Mouse (Mus musculus) macrophage (primary cell): ENCODE measurements around the gene Tcaf1. TPM values are rescaled to one million over a fixed set of nuclear protein-coding genes. Genes with fewer than 3 reads are reported as not detected.
A peak's percentile ranks its signal among the peaks of the same experiment; 100 is the strongest.

Source experiments
- H3K27ac ChIP-seq: fragments of 350-480 bp; formaldehyde crosslinking; 2 replicates; pipeline ENCODE4 v1.9.0; 2021
- H3K36me3 ChIP-seq: fragments of 350-480 bp; formaldehyde crosslinking; 2 replicates; pipeline ENCODE4 v1.9.0; 2021; ENCODE audit errors: inconsistent target
- H3K4me3 ChIP-seq: fragments of 350-480 bp; formaldehyde crosslinking; 2 replicates; pipeline ENCODE4 v1.9.0; 2021; ENCODE audit errors: inconsistent target
- H3K79me2 ChIP-seq: fragments of 350-480 bp; formaldehyde crosslinking; 2 replicates; pipeline ENCODE4 v1.9.0; 2021; ENCODE audit errors: inconsistent target
- WGBS: methylation state at CpG from one replicate; pipeline ENCODE4 v1.1.7; 2026; ENCODE audit warnings: inconsistent platforms; ENCODE audit not compliant: missing documents; 5-methylcytosine and 5-hydroxymethylcytosine counted together
- polyA plus RNA-seq: library from polyadenylated mRNA; stranded (reverse); fragments of 250-400 nt; gene quantifications from 3 replicates; pipeline ENCODE4 v1.2.4, GENCODE M21; 2018; ENCODE audit warnings: inconsistent platforms
- total RNA-seq, 78 experiments: library from RNA; depleted of rRNA; stranded (reverse); fragments of 250-400 nt; gene quantifications; 1 replicate in 9 of 78; 2 replicates in 24 of 78; 3 replicates in 43 of 78; 4 replicates in 2 of 78; pipeline ENCODE4 v1.2.4; 2018; ENCODE audit warnings: inconsistent platforms in 56 of 78

Gene Tcaf1
- total RNA-seq (2018; cell fraction: chromatin; rRNA removed): 1 to 10 TPM in 12 of 26 experiments, under 1 TPM in 13, not detected in 1; 0.25 to 3.9 (median 0.85) TPM
- under 1 TPM; 0.14 to 0.84 (median 0.31) TPM for total RNA-seq (2018; cell fraction: cytosol; rRNA removed)
- total RNA-seq (2018; cell fraction: nucleus; rRNA removed): 1 to 10 TPM in 7 of 26 experiments, under 1 TPM in 17, not detected in 2; 0.21 to 2.0 (median 0.61) TPM
- 0.69 to 0.89 TPM (median 0.70 TPM) in 3 replicates for polyA plus RNA-seq

- Histone ChIP-seq H3K79me2 (no peaks in the 10 kb centered on the region), H3K27ac (no peak within 1 kb of the TSS), H3K36me3 (no peaks in the 10 kb centered on the region), H3K4me3 (no peak within 1 kb of the TSS)
- whole genome bisulfite sequencing: 32% methylated on average over 27 of the region's 28 CpGs
Measured at GRCm38 (mm10) chr6:42709291-42710211, at the start of gene Tcaf1. Gene Tcaf1 (minus strand): TSS chr6:42710088.

- no peak within 1 kb of the TSS for H3K27ac ChIP-seq
- no peaks in the 10 kb centered on the region for H3K79me2 ChIP-seq
- no peaks in the 10 kb centered on the region for H3K36me3 ChIP-seq
- WGBS: 67% methylated on average over 1 of the region's 1 CpGs
- H3K4me3 ChIP-seq: no peak within 1 kb of the TSS
Measured at GRCm38 (mm10) chr6:42756104-42756503, 46.2 kb upstream of the Tcaf1 start, which contains the start of gene Olfr38. Gene Olfr38 (plus strand): TSS chr6:42756404.

GRCm38 (mm10) chr6:42747846-42748245 lies 38.0 kb upstream of the Tcaf1 start:
- Histone ChIP-seq H3K79me2 (no peaks in the 10 kb centered on the region), H3K4me3 (no peak overlapping the region), H3K27ac (no peak overlapping the region), H3K36me3 (no peaks in the 10 kb centered on the region)

GRCm38 (mm10) chr6:42742303-42742702 lies 32.4 kb upstream of the Tcaf1 start:
- Histone ChIP-seq H3K36me3 (no peaks in the 10 kb centered on the region), H3K4me3 (no peak overlapping the region), H3K27ac (no peak overlapping the region), H3K79me2 (no peaks in the 10 kb centered on the region)
- 76% methylated on average over 5 of the region's 5 CpGs for WGBS

GRCm38 (mm10) chr6:42739071-42739470 lies 29.2 kb upstream of the Tcaf1 start, which contains the start of gene Olfr453:
Gene Olfr453 (plus strand): TSS chr6:42739371.
- no peak within 1 kb of the TSS for H3K4me3 ChIP-seq
- no peaks in the 10 kb centered on the region for H3K36me3 ChIP-seq
- H3K27ac ChIP-seq: no peak within 1 kb of the TSS
- WGBS: 100% methylated on average over 1 of the region's 1 CpGs
- H3K79me2 ChIP-seq: no peaks in the 10 kb centered on the region

- H3K4me3 ChIP-seq: no peak overlapping the region
- no peaks in the 10 kb centered on the region for H3K36me3 ChIP-seq
- H3K27ac ChIP-seq: no peak overlapping the region
- no peaks in the 10 kb centered on the region for H3K79me2 ChIP-seq
Measured at GRCm38 (mm10) chr6:42717973-42718372, 8.1 kb upstream of the Tcaf1 start.

- Histone ChIP-seq H3K27ac (no peak overlapping the region), H3K79me2 (no peaks in the 10 kb centered on the region), H3K4me3 (no peak overlapping the region), H3K36me3 (no peaks in the 10 kb centered on the region)
- WGBS: 82% methylated on average over 8 of the region's 8 CpGs
Measured at GRCm38 (mm10) chr6:42714668-42715067, 4.8 kb upstream of the Tcaf1 start.

GRCm38 (mm10) chr6:42692517-42693190 lies 17.2 kb downstream of the Tcaf1 start:
- Histone ChIP-seq H3K36me3 (no peaks in the 10 kb centered on the region), H3K4me3 (peak overlapping the region; percentile 27), H3K27ac (no peak overlapping the region), H3K79me2 (no peaks in the 10 kb centered on the region)
- WGBS: 1% methylated on average over 31 of the region's 32 CpGs

- peak overlapping the region; percentile 27 for H3K4me3 ChIP-seq
- no peak overlapping the region for H3K27ac ChIP-seq
- WGBS: 3% methylated on average over 10 of the region's 10 CpGs
- no peaks in the 10 kb centered on the region for H3K36me3 ChIP-seq
- no peaks in the 10 kb centered on the region for H3K79me2 ChIP-seq
Measured at GRCm38 (mm10) chr6:42692154-42692516, 17.8 kb downstream of the Tcaf1 start.

- H3K36me3 ChIP-seq: no peaks in the 10 kb centered on the region
- H3K4me3 ChIP-seq: no peak overlapping the region
Measured at GRCm38 (mm10) chr6:42689761-42690160, 20.1 kb downstream of the Tcaf1 start.

GRCm38 (mm10) chr6:42687907-42688306 lies 22.0 kb downstream of the Tcaf1 start:
- WGBS: 87% methylated on average over 5 of the region's 5 CpGs
- no peaks in the 10 kb centered on the region for H3K36me3 ChIP-seq
- H3K4me3 ChIP-seq: no peak overlapping the region
- no peaks in the 10 kb centered on the region for H3K79me2 ChIP-seq
- no peak overlapping the region for H3K27ac ChIP-seq

More at GRCm38 (mm10) chr6:42689761-42690160, 20.1 kb downstream of the Tcaf1 start:
- Histone ChIP-seq H3K27ac (no peak overlapping the region), H3K79me2 (no peaks in the 10 kb centered on the region)

- Histone ChIP-seq H3K27ac (no peak overlapping the region), H3K36me3 (no peaks in the 10 kb centered on the region), H3K79me2 (no peaks in the 10 kb centered on the region), H3K4me3 (no peak overlapping the region)
- 86% methylated on average over 7 of the region's 7 CpGs for WGBS
Measured at GRCm38 (mm10) chr6:42680077-42680476, 29.8 kb downstream of the Tcaf1 start.

GRCm38 (mm10) chr6:42676011-42676410 lies 33.9 kb downstream of the Tcaf1 start:
- WGBS: 81% methylated on average over 3 of the region's 3 CpGs
- no peaks in the 10 kb centered on the region for H3K79me2 ChIP-seq
- no peak overlapping the region for H3K27ac ChIP-seq
- H3K4me3 ChIP-seq: no peak overlapping the region
- H3K36me3 ChIP-seq: no peaks in the 10 kb centered on the region

- whole genome bisulfite sequencing: 77% methylated on average over 1 of the region's 1 CpGs
- Histone ChIP-seq H3K27ac (no peak overlapping the region), H3K79me2 (no peaks in the 10 kb centered on the region), H3K36me3 (no peaks in the 10 kb centered on the region), H3K4me3 (no peak overlapping the region)
Measured at GRCm38 (mm10) chr6:42671767-42672166, 38.1 kb downstream of the Tcaf1 start.

GRCm38 (mm10) chr6:42667722-42668121 lies 42.2 kb downstream of the Tcaf1 start:
- H3K79me2 ChIP-seq: no peaks in the 10 kb centered on the region
- WGBS: 89% methylated on average over 2 of the region's 2 CpGs
- no peak overlapping the region for H3K4me3 ChIP-seq
- H3K27ac ChIP-seq: no peak overlapping the region
- H3K36me3 ChIP-seq: no peaks in the 10 kb centered on the region
